Mouse (Mus musculus) ES-E14 (cell line): ENCODE results near the gene C2.

Source experiments
- MAFK ChIP-seq: IDR thresholded peaks from 2 replicates; pipeline ENCODE4 v1.6.1; 2014; ENCODE audit warnings: mild to moderate bottlenecking, low read depth, low read length, inconsistent platforms; ENCODE audit not compliant: insufficient read depth
- ZC3H11A ChIP-seq: IDR thresholded peaks from 2 replicates; pipeline ENCODE4 v1.6.1; 2012; ENCODE audit warnings: low read depth, mild to moderate bottlenecking, inconsistent platforms, low read length, borderline replicate concordance

GRCm38 (mm10) chr17:34853511-34853910 is 44.6 kb downstream of the C2 start:
- TF ChIP-seq ZC3H11A (no peak), MAFK (no peak)
